In the genomic region with DNA sequence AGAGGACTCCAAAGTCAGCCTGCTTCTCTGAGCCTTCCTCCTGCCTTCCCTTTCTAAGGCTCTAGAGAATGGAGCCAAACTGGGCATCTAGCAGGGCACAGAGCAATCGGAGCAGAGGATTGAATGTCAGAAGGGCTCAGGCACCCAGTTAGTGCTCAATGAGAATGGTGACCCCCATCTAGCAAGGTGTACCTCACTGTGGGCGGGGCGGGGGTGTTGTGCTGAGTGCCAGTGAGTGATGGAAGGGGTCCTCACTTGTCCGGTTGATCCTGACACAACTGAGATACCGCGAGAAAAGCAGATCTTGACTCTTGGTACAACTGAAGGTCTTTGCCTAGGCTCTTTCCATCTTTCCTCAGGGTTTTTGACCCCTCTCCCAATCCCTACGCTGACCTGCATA, we compare ENCODE assay signal across 8 mouse cellular contexts. TPM values are rescaled to one million over a fixed set of nuclear protein-coding genes. Genes with fewer than 3 reads are reported as not detected.
DNase-seq lines count a peak whose midpoint lies in the region; ATAC-seq and TF ChIP-seq lines count a peak whose summit lies in the region.

No protein-coding gene starts in this region.

- H3K4me2 ChIP-seq in limb, embryonic 15.5 days, result peak overlapping the region; percentile 74
- peak overlapping the region; percentile 66 for H3K4me2 ChIP-seq in stomach, postnatal 0 days (replicated peaks; ENCODE audit: low read depth)

- TF ChIP-seq EP300 in stomach, postnatal 0 days (optimal IDR thresholded peaks at IDR 0.05), result no peak

- intact Hi-C loops in gastrocnemius, adult 2 months (cut with DNase I), result no loop called here
- intact Hi-C loops in gastrocnemius, postnatal 36 days (cut with DNase I), result no loop called here

- no peak for TF ChIP-seq POLR2A in thymus, adult 2 months (IDR thresholded peaks at IDR 0.05; ENCODE audit: control insufficient read depth, extremely low read depth, insufficient read depth, low read length, poor library complexity)

- ATAC-seq in limb, embryonic 15.5 days (ENCODE audit: insufficient number of reproducible peaks, low FRiP score, low TSS enrichment, low read depth), result no peak
- no peak for ATAC-seq in stomach, postnatal 0 days (ENCODE audit: low FRiP score, low TSS enrichment)

- peak overlapping the region; percentile 99 for H3K27ac ChIP-seq in gastrocnemius, adult 2 months
- H3K27ac ChIP-seq in thymus, adult 2 months (ENCODE audit: control insufficient read depth, insufficient read depth, low read length), result no peak overlapping the region
- no peak overlapping the region for H3K27ac ChIP-seq in limb, embryonic 15.5 days
- no peak overlapping the region; the same call in 1 of the 2 replicates for H3K27ac ChIP-seq in stomach, postnatal 0 days (replicated peaks)

- no peak for TF ChIP-seq CTCF in gastrocnemius, adult 2 months (IDR thresholded peaks at IDR 0.05)
- TF ChIP-seq CTCF in thymus, adult 2 months (IDR thresholded peaks at IDR 0.05; ENCODE audit: borderline replicate concordance, control insufficient read depth, extremely low read depth, insufficient read depth, low read length, poor library complexity), result no peak
- no peak for TF ChIP-seq CTCF in stomach, postnatal 0 days (IDR thresholded peaks at IDR 0.05; ENCODE audit: low read depth)

- peaks cover 21% of the 10 kb centered on the region for H3K4me1 ChIP-seq in thymus, adult 2 months (replicated peaks; ENCODE audit: control insufficient read depth, insufficient read depth, low read length)
- H3K4me1 ChIP-seq in limb, embryonic 15.5 days, result peaks cover 37% of the 10 kb centered on the region
- H3K4me1 ChIP-seq in stomach, postnatal 0 days (replicated peaks; ENCODE audit: control insufficient read depth, insufficient read depth), result peaks cover 5% of the 10 kb centered on the region

- H3K36me3 ChIP-seq in thymus, adult 2 months (ENCODE audit: control insufficient read depth, insufficient read depth, low read length), result no peaks in the 10 kb centered on the region
- peaks cover 24% of the 10 kb centered on the region for H3K36me3 ChIP-seq in limb, embryonic 15.5 days
- peaks cover 8% of the 10 kb centered on the region for H3K36me3 ChIP-seq in stomach, postnatal 0 days (ENCODE audit: control insufficient read depth, insufficient read depth, low read length)

- DNase-seq in gastrocnemius, adult 2 months, result peak; percentile 21
- no peak for DNase-seq in gastrocnemius, adult 18-20 months (ENCODE audit: low spot score)
- no peak for DNase-seq in thymus, adult 2 months
- no peak for DNase-seq in thymus, postnatal 0 days (ENCODE audit: low spot score)
- no peak for DNase-seq in stomach, postnatal 0 days (ENCODE audit: low spot score)
- DNase-seq in gastrocnemius, postnatal 36 days, result no peak
- no peak for DNase-seq in embryo, embryonic 10 days (ENCODE audit: low spot score)

- no peaks in the 10 kb centered on the region for H3K9me3 ChIP-seq in limb, embryonic 15.5 days
- no peaks in the 10 kb centered on the region for H3K9me3 ChIP-seq in stomach, postnatal 0 days (ENCODE audit: control insufficient read depth, low read length)

- WGBS in thymus, adult 2 months, result 39% methylated on average over 7 of the region's 7 CpGs
- 47% methylated on average over 7 of the region's 7 CpGs for WGBS in limb, embryonic 15.5 days
- WGBS in stomach, postnatal 0 days, result 43% methylated on average over 7 of the region's 7 CpGs

- H3K27me3 ChIP-seq in thymus, adult 2 months (ENCODE audit: control insufficient read depth, insufficient read depth, low read length), result no peaks in the 10 kb centered on the region
- no peaks in the 10 kb centered on the region for H3K27me3 ChIP-seq in limb, embryonic 15.5 days
- H3K27me3 ChIP-seq in stomach, postnatal 0 days (ENCODE audit: control insufficient read depth, insufficient read depth, low read length), result no peaks in the 10 kb centered on the region

- H3K9ac ChIP-seq in limb, embryonic 15.5 days, result peak overlapping the region; percentile 80
- peak overlapping the region; percentile 82 for H3K9ac ChIP-seq in stomach, postnatal 0 days (ENCODE audit: low read length)

- peak overlapping the region; percentile 84 for H3K4me3 ChIP-seq in gastrocnemius, adult 2 months
- peak overlapping the region; percentile 77 for H3K4me3 ChIP-seq in thymus, adult 2 months (ENCODE audit: control insufficient read depth, insufficient read depth, low read length)
- peak overlapping the region; percentile 77 for H3K4me3 ChIP-seq in limb, embryonic 15.5 days
- peak overlapping the region; percentile 63 for H3K4me3 ChIP-seq in stomach, postnatal 0 days (ENCODE audit: low read depth, low read length)

RNA-seq across cellular contexts. Expression of a gene that starts 0.4 kb away (rescaled TPM):
- total RNA-seq in gastrocnemius, adult 2 months (2021), result 10 to 100 TPM; 31.1 to 42.3 TPM
- 10 to 100 TPM; 35.4 to 35.6 TPM for total RNA-seq in gastrocnemius, adult 18-20 months (2021)
- polyA plus RNA-seq in thymus, adult 2 months (2012; rRNA removed), result 193 and 212 TPM in 2 replicates
- 79.2 and 83.3 TPM in 2 replicates for polyA plus RNA-seq in thymus, postnatal 0 days (2015; fragmentation: Nextera tagmentation; extraction: Ambion mirVana)
- polyA plus RNA-seq in limb, embryonic 15.5 days (2015; fragmentation: Nextera tagmentation; extraction: Ambion mirVana), result 112 and 121 TPM in 2 replicates
- 181 and 193 TPM in 2 replicates for polyA plus RNA-seq in stomach, postnatal 0 days (2015; fragmentation: Nextera tagmentation; extraction: Ambion mirVana)
- 10 to 100 TPM; 35.4 to 38.2 TPM for total RNA-seq in gastrocnemius, postnatal 36 days (2021)

RNA-seq across cellular contexts. Expression of a gene that starts 2.1 kb away (rescaled TPM):
- 1 to 10 TPM; 4.3 to 5.0 TPM for total RNA-seq in gastrocnemius, adult 2 months (2021)
- total RNA-seq in gastrocnemius, adult 18-20 months (2021), result 1 to 10 TPM; 4.8 to 6.6 TPM
- 29.1 and 30.8 TPM in 2 replicates for polyA plus RNA-seq in thymus, adult 2 months (2012; rRNA removed)
- polyA plus RNA-seq in thymus, postnatal 0 days (2015; fragmentation: Nextera tagmentation; extraction: Ambion mirVana), result 34.3 and 34.4 TPM in 2 replicates
- 32.7 and 38.2 TPM in 2 replicates for polyA plus RNA-seq in limb, embryonic 15.5 days (2015; fragmentation: Nextera tagmentation; extraction: Ambion mirVana)
- polyA plus RNA-seq in stomach, postnatal 0 days (2015; fragmentation: Nextera tagmentation; extraction: Ambion mirVana), result 40.8 and 41.5 TPM in 2 replicates
- 1 to 10 TPM; 4.1 to 5.0 TPM for total RNA-seq in gastrocnemius, postnatal 36 days (2021)

RNA-seq across cellular contexts. Expression of a gene that starts 16.9 kb away (rescaled TPM):
- total RNA-seq in gastrocnemius, adult 2 months (2021), result 10 to 100 TPM; 55.9 to 64.1 TPM
- total RNA-seq in gastrocnemius, adult 18-20 months (2021), result 10 to 100 TPM; 65.3 to 67.3 TPM
- polyA plus RNA-seq in thymus, adult 2 months (2012; rRNA removed), result 24.5 and 25.3 TPM in 2 replicates
- polyA plus RNA-seq in thymus, postnatal 0 days (2015; fragmentation: Nextera tagmentation; extraction: Ambion mirVana), result 9.3 and 11.7 TPM in 2 replicates
- polyA plus RNA-seq in limb, embryonic 15.5 days (2015; fragmentation: Nextera tagmentation; extraction: Ambion mirVana), result 9.4 and 11.5 TPM in 2 replicates
- polyA plus RNA-seq in stomach, postnatal 0 days (2015; fragmentation: Nextera tagmentation; extraction: Ambion mirVana), result 8.7 and 9.7 TPM in 2 replicates
- total RNA-seq in gastrocnemius, postnatal 36 days (2021), result 10 to 100 TPM; 48.4 to 51.0 TPM

RNA-seq across cellular contexts. Expression of a gene that starts 18.1 kb away (rescaled TPM):
- total RNA-seq in gastrocnemius, adult 2 months (2021), result under 1 TPM; 0.13 to 0.14 TPM
- total RNA-seq in gastrocnemius, adult 18-20 months (2021), result under 1 TPM; 0.09 to 0.38 TPM
- 3.3 and 5.3 TPM in 2 replicates for polyA plus RNA-seq in thymus, adult 2 months (2012; rRNA removed)
- polyA plus RNA-seq in thymus, postnatal 0 days (2015; fragmentation: Nextera tagmentation; extraction: Ambion mirVana), result 0.99 and 1.5 TPM in 2 replicates
- 4.2 and 5.8 TPM in 2 replicates for polyA plus RNA-seq in limb, embryonic 15.5 days (2015; fragmentation: Nextera tagmentation; extraction: Ambion mirVana)
- polyA plus RNA-seq in stomach, postnatal 0 days (2015; fragmentation: Nextera tagmentation; extraction: Ambion mirVana), result 3.2 and 5.7 TPM in 2 replicates
- total RNA-seq in gastrocnemius, postnatal 36 days (2021), result under 1 TPM in 1 of 2 experiments, not detected in 1; 0.37 TPM

RNA-seq across cellular contexts. Expression of a gene that starts 26.2 kb away (rescaled TPM):
- not detected for total RNA-seq in gastrocnemius, adult 2 months (2021)
- not detected for total RNA-seq in gastrocnemius, adult 18-20 months (2021)
- 0.16 and 0.17 TPM in 2 replicates for polyA plus RNA-seq in thymus, adult 2 months (2012; rRNA removed)
- 0.09 TPM in 1 of 2 replicates, not detected in the other for polyA plus RNA-seq in thymus, postnatal 0 days (2015; fragmentation: Nextera tagmentation; extraction: Ambion mirVana)
- 0.24 TPM in 1 of 2 replicates, not detected in the other for polyA plus RNA-seq in limb, embryonic 15.5 days (2015; fragmentation: Nextera tagmentation; extraction: Ambion mirVana)
- polyA plus RNA-seq in stomach, postnatal 0 days (2015; fragmentation: Nextera tagmentation; extraction: Ambion mirVana), result not detected in 2 replicates
- not detected for total RNA-seq in gastrocnemius, postnatal 36 days (2021)
